Mouse (Mus musculus): ENCODE measurements at regions not wholly inside any gene's neighbourhood (a gene's known extent, or its start where the extent isn't known, plus 50 kb on each side); places are given as distances from the start of the nearest gene placed in this dataset.

DNA sequence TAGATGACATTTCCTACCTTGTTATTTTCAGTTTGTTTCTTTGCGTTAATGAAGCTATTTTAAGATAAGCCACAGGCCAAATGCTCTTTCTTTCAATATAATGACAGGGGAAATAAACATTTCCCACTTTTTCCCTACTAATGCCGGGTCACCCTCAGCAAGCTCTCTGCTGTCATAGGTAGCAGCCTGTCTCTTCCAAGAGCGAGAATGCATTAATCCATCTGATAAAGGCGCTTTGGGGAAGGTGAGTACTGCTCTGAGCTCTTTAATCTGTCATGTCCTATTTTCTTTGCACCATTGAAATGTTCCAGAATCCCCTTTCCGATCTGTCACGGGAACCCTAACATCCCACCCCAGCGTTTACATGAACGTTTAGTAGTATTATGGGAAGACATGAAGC is 96.0 kb upstream of the Mrps30 start:
- no peak for TF ChIP-seq POLR2A (IDR thresholded peaks at IDR 0.05; ENCODE audit: borderline replicate concordance, insufficient read depth, low read length)
- no peak for TF ChIP-seq CTCF (IDR thresholded peaks at IDR 0.05; ENCODE audit: borderline replicate concordance, insufficient read depth, low read depth, low read length)

Data from cerebellum, adult 2 months (tissue).